Mouse (Mus musculus) midbrain, embryonic 15.5 days (tissue): ENCODE data around the gene Cdk14. TPM values are rescaled to one million over a fixed set of nuclear protein-coding genes. Genes with fewer than 3 reads are reported as not detected.

Experiments
- ATAC-seq: fragments of 200-750 bp; cut with Nextera tagmentation; replicated peaks from 2 replicates; pipeline ENCODE4 v1.8.0; 2017; ENCODE audit warnings: moderate TSS enrichment
- H3K27ac ChIP-seq: fragments of 300-500 bp; sonication (generic); 2 replicates; pipeline ENCODE4 v1.5.1; 2015; ENCODE audit warnings: mild to moderate bottlenecking, inconsistent platforms
- H3K27me3 ChIP-seq: fragments of 300-500 bp; sonication (generic); replicated peaks from 2 replicates; pipeline ENCODE4 v1.6.1; 2015; ENCODE audit warnings: inconsistent platforms
- H3K36me3 ChIP-seq: fragments of 300-500 bp; sonication (generic); replicated peaks from 2 replicates; pipeline ENCODE4 v1.6.1; 2015; ENCODE audit warnings: inconsistent platforms
- H3K4me1 ChIP-seq: fragments of 300-500 bp; sonication (generic); 2 replicates; pipeline ENCODE4 v1.6.1; 2015; ENCODE audit warnings: inconsistent platforms
- H3K4me2 ChIP-seq: fragments of 300-500 bp; sonication (generic); 2 replicates; pipeline ENCODE4 v1.6.1; 2015; ENCODE audit warnings: inconsistent platforms, mild to moderate bottlenecking, moderate library complexity
- H3K4me3 ChIP-seq: fragments of 300-500 bp; sonication (generic); 2 replicates; pipeline ENCODE4 v1.5.1; 2015; ENCODE audit warnings: mild to moderate bottlenecking, inconsistent platforms
- H3K9ac ChIP-seq: fragments of 300-500 bp; sonication (generic); 2 replicates; pipeline ENCODE4 v1.6.1; 2015; ENCODE audit warnings: mild to moderate bottlenecking, inconsistent platforms
- H3K9me3 ChIP-seq: fragments of 300-500 bp; sonication (generic); 2 replicates; pipeline ENCODE4 v1.6.1; 2016; ENCODE audit warnings: inconsistent platforms
- WGBS: fragments of 180-500 bp; shearing (Covaris S2); methylation state at CpG from one replicate; pipeline ENCODE4 v1.1.7; 2015; ENCODE audit warnings: mixed read lengths; 5-methylcytosine and 5-hydroxymethylcytosine counted together
- polyA plus RNA-seq: library from polyadenylated mRNA; unstranded; fragments of >200 nt; fragmentation: Nextera tagmentation; extraction: Ambion mirVana; gene quantifications from 2 replicates; pipeline ENCODE4 v1.2.1, GENCODE M21; 2015

Gene Cdk14
- polyA plus RNA-seq, 1 experiment from 2014 or later = 40.9 TPM

DNA sequence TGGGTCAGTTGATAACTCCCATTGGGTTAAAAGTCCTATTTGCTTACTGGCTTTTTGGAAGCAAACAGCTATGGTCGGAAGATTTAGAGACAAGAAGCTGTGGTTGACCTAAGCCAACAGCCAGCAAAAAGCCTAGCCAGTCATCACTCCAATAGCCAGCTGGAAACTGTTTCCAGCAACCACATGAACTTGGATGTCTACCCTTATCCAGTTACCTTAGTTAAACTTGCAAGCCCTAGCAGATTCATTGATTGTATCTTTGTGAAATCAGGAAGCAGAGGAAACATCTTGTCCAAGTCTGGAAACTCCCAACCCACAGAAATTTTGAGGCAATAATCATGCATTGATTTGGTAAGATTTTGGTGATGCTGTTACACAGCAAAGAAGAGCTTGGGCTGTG, 458.5 kb downstream of the Cdk14 start:
- H3K4me1 ChIP-seq = peaks cover 6% of the 10 kb centered on the region; the same call in 1 of the 2 replicates
- no peak overlapping the region for H3K27ac ChIP-seq
- no peak overlapping the region for H3K9ac ChIP-seq
- ATAC-seq = no peak; the same call in 1 of the 2 replicates
- 96% methylated on average over 1 of the region's 1 CpGs for whole genome bisulfite sequencing
- H3K4me3 ChIP-seq = no peak overlapping the region
- no peaks in the 10 kb centered on the region for H3K9me3 ChIP-seq
- no peaks in the 10 kb centered on the region for H3K36me3 ChIP-seq
- no peak overlapping the region for H3K4me2 ChIP-seq
- H3K27me3 ChIP-seq = no peaks in the 10 kb centered on the region

DNA sequence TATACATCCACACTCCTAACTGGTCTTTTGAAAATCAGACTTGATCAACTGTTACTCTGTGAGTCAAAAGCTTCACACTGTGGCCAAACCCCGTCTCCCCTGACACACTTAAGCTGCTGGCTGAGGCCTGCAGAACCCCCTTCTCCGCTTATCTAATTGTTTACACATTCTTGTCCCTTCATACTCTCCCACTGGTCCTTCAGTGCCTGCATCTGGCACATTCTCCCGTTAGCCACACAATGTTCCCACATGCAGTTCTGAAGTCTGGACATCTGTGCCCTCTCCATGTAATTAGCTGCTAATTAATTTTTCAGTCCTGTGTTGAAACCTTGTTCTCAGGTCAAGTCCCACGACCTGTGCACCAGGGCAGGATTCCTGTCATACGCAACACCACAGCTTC, 460.7 kb downstream of the Cdk14 start:
- Histone ChIP-seq H3K9me3 (no peaks in the 10 kb centered on the region), H3K36me3 (no peaks in the 10 kb centered on the region), H3K4me2 (no peak overlapping the region), H3K27me3 (no peaks in the 10 kb centered on the region), H3K4me1 (peaks cover 6% of the 10 kb centered on the region; the same call in 1 of the 2 replicates), H3K27ac (no peak overlapping the region), H3K9ac (no peak overlapping the region), H3K4me3 (no peak overlapping the region)
- no peak for ATAC-seq
- WGBS = 39% methylated on average over 5 of the region's 5 CpGs

DNA sequence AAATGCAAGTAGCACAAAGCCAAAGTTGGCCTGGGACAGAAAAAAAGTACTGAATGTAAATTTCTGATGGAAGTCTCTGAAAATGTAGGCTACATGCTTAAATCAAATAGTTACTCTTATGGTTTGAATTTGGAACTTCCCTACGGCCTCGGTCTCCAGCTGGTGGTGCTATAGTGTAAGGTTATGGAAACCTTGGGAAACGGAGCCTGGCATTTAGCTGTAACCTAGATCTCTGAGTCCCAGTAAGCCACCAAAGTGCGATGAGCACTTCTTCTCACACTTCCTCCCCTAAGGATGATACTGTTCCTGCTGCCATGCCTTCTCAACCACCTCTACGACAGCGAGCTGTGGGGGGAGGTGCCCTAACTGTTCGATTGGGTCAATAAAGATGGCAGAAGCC, 464.1 kb downstream of the Cdk14 start:
- no peak overlapping the region for H3K4me2 ChIP-seq
- no peak overlapping the region for H3K9ac ChIP-seq
- no peaks in the 10 kb centered on the region for H3K9me3 ChIP-seq
- no peaks in the 10 kb centered on the region for H3K4me1 ChIP-seq
- H3K27me3 ChIP-seq = no peaks in the 10 kb centered on the region
- H3K4me3 ChIP-seq = no peak overlapping the region
- WGBS = 82% methylated on average over 7 of the region's 7 CpGs
- H3K27ac ChIP-seq = no peak overlapping the region
- ATAC-seq = no peak
- H3K36me3 ChIP-seq = no peaks in the 10 kb centered on the region

DNA sequence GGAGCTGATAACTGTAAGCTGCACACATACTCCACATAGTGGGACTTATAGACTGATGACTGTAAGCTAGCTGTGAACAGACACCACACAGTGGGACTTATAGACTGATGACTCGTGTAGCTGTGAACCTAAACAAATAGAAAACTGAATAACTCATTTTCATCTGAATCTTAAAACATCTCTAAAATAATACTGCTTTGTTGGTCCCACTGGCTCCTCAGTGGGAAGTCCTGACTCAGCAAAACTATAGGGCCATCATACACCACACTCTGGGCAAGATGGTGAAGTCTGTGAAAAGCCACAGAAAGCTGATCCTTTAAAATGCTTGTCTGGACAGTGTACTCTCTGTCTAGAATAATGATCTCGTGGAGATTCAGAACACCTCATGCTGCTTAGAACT, 464.7 kb downstream of the Cdk14 start:
- Histone ChIP-seq H3K4me3 (no peak overlapping the region), H3K4me1 (no peaks in the 10 kb centered on the region), H3K27ac (no peak overlapping the region), H3K36me3 (no peaks in the 10 kb centered on the region), H3K4me2 (no peak overlapping the region), H3K9ac (no peak overlapping the region), H3K9me3 (no peaks in the 10 kb centered on the region), H3K27me3 (no peaks in the 10 kb centered on the region)
- ATAC-seq = no peak
- WGBS = 89% methylated on average over 2 of the region's 2 CpGs

DNA sequence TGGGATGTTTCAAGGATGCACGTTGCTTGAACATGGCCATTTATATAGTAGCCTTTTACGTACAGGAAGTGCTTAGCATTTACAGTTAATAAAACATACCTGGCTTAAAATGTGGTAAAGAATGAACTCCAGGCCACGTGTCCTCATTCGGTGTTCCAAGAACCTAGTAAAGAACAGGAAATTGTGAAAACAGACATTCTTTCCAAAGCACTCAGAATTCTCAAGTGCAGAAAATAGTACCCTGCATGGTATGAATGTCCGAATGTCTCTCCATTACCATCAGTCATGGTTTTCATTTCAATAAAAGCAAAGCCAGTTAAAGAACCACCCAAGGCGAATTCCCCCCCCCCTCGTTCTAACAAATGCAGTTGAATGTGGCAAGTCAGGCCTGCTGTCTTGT, 470.7 kb downstream of the Cdk14 start:
- Histone ChIP-seq H3K4me3 (no peak overlapping the region), H3K36me3 (no peaks in the 10 kb centered on the region), H3K9me3 (no peaks in the 10 kb centered on the region), H3K9ac (no peak overlapping the region), H3K4me1 (peaks cover 20% of the 10 kb centered on the region), H3K4me2 (no peak overlapping the region), H3K27me3 (no peaks in the 10 kb centered on the region), H3K27ac (no peak overlapping the region)
- no peak for ATAC-seq
- WGBS = 76% methylated on average over 7 of the region's 7 CpGs

DNA sequence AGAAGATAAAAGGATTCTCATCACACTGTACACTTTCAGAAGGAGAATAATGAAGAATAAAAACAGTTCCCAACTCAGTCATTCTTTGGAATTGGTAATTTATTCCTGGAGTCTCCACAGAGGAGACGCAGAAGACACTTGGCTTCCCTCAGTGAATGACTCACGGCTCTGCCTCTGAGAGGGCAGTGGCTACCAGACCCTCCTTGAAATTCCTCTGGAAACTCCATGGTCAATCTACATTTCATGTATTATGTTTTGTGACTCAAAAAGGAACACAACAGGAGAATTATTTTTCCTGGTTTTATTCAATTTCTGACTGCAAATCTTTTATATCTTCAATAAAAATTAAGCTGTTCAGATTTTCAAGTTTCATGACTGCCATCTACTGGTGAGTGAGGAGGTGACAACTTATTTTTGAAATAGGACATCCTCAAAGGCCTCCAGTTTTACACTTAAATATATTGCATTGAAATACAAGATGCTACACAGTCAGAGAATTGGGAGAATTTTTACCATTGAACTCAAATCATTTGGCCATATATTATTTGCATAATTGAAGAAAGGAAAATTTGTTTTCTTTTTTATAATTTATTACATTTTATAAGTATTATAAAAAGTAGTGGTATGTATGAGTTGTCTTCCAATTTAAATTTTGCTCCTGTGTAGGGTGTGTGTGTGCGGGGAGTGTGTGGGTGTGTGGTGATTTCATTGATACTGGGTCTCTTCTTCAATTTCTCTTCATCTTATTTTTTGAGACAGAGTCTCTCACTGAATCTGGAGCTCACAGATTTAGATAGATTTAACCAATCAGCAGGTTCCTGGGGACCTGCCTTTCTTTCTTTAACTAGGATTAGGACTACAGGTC, 471.8 kb downstream of the Cdk14 start:
- Histone ChIP-seq H3K9ac (no peak overlapping the region), H3K9me3 (no peaks in the 10 kb centered on the region), H3K36me3 (no peaks in the 10 kb centered on the region), H3K4me3 (no peak overlapping the region), H3K27ac (peak overlapping the region; percentile 53; the same call in 1 of the 2 replicates), H3K4me2 (no peak overlapping the region), H3K27me3 (no peaks in the 10 kb centered on the region), H3K4me1 (peaks cover 20% of the 10 kb centered on the region)
- ATAC-seq = peak; percentile 71
- 39% methylated on average over 3 of the region's 3 CpGs for WGBS

DNA sequence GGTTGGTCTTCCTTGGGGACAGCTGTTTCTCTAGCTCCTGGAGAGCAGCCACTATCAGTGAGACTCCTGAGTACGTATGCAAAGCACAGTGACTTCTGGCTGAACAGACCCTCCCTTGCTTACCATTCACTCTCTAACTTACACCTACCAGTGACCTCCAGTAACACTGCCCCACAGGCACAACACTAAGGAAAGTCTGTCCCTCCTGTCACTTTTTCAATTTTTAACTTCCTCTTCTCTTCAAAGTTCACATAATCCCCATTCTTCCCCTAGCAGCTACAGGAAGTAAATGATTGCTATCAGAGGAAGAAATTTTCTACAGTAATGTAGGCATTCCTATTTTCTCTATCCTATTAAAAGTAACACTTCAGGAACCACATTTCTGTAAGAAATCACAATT, 485.0 kb downstream of the Cdk14 start:
- no peak for ATAC-seq
- 67% methylated on average over 1 of the region's 1 CpGs for WGBS
- Histone ChIP-seq H3K27ac (no peak overlapping the region), H3K9ac (no peak overlapping the region), H3K4me1 (no peaks in the 10 kb centered on the region), H3K4me3 (no peak overlapping the region), H3K9me3 (no peaks in the 10 kb centered on the region), H3K27me3 (no peaks in the 10 kb centered on the region), H3K4me2 (no peak overlapping the region), H3K36me3 (no peaks in the 10 kb centered on the region)

DNA sequence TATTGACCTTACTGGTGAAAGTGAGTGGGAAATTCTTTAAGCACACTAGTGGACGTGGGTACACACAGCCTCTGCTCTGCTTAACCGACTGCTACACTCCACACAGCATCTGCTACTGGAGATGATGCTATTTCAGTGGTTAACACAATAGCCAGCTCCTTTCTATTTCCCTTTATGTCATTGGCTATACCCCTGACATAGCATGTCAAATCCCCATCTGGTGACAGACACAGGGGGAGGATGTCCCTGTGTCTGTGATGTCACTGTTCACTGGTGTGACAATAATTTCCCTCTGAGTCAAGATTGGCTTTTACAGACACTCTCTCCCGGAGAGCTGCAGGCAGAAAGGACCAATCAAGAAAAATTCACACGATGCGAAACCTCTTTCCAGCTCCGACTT, 485.6 kb downstream of the Cdk14 start:
- H3K4me1 ChIP-seq = peaks cover 6% of the 10 kb centered on the region; the same call in 1 of the 2 replicates
- H3K4me2 ChIP-seq = no peak overlapping the region
- no peaks in the 10 kb centered on the region for H3K36me3 ChIP-seq
- 75% methylated on average over 6 of the region's 6 CpGs for WGBS
- ATAC-seq = no peak
- H3K27ac ChIP-seq = no peak overlapping the region
- no peaks in the 10 kb centered on the region for H3K9me3 ChIP-seq
- no peaks in the 10 kb centered on the region for H3K27me3 ChIP-seq
- no peak overlapping the region for H3K4me3 ChIP-seq
- no peak overlapping the region for H3K9ac ChIP-seq

DNA sequence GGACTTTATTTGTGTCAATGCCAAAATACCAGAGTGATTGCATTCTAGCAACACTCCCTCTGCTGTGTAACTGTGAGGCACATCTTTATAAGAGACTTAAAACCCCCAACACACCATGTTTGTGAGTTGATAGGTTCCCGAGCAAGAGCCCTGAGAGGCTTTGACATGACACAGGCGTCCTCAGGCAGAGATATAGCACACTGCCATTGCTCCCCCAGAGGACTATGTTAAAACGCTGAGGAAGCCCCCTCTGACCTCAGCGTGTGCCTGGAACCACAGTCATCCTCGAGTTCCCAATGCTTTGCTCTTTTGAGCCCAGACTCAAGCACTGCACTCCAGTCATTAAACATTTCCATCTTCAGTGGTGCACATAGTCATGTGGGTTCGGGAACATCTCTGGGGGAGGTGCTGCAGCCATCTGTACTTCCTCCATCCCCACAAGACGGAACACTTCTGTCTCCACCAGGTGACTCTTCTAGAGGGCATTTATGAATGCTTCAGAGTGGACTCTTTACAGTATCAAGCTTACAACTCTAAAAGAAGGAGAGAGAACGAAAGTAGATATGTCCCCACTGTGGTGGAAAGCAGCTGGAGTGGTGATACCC, 488.5 kb downstream of the Cdk14 start:
- Histone ChIP-seq H3K27me3 (no peaks in the 10 kb centered on the region), H3K9ac (no peak overlapping the region), H3K4me2 (no peak overlapping the region), H3K27ac (no peak overlapping the region), H3K4me3 (no peak overlapping the region), H3K36me3 (no peaks in the 10 kb centered on the region), H3K9me3 (no peaks in the 10 kb centered on the region), H3K4me1 (peaks cover 7% of the 10 kb centered on the region; the same call in 1 of the 2 replicates)
- ATAC-seq = no peak
- 77% methylated on average over 8 of the region's 8 CpGs for WGBS

DNA sequence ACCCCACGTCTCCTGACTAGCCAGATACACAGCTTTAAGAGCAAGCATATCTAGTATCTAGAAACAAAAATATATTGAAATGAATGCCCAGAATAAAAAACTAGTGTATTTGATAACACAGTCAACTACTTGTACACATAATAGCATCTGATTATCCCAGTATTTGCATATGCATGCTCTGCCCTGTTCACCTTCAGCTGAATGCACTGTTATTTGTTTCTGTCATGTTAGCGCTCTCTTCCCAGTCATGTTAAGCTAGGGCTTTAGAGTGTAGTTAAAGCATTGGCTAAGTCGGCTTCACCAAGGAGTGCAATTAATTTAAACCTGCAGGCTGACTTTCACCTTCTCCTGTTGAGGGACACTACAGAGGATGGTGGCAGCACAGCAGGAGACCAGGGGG, 490.5 kb downstream of the Cdk14 start:
- Histone ChIP-seq H3K27ac (no peak overlapping the region), H3K27me3 (no peaks in the 10 kb centered on the region), H3K4me1 (peaks cover 7% of the 10 kb centered on the region; the same call in 1 of the 2 replicates), H3K9ac (no peak overlapping the region), H3K4me2 (no peak overlapping the region), H3K9me3 (no peaks in the 10 kb centered on the region), H3K36me3 (no peaks in the 10 kb centered on the region), H3K4me3 (no peak overlapping the region)
- WGBS = 50% methylated on average over 3 of the region's 3 CpGs
- ATAC-seq = no peak; the same call in 1 of the 2 replicates

DNA sequence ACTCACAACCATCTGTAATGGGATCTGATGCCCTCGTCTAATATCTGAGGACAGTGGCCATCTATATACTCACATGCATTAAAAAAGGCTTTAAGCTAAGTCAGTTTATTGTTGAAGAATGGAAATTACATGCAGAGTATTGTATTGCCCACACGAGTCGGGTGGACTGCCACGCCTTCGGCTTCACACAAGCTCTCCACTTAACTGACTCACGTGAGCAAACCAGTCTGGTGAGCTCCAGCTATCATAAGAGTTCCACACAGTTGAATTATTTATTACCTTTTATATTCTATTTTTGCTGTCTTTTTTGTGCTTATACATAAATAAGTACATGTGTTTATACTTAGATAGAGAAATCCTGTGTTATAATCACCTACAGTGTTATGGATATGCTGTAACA, 495.2 kb downstream of the Cdk14 start:
- Histone ChIP-seq H3K4me3 (no peak overlapping the region), H3K4me2 (no peak overlapping the region)
- 81% methylated on average over 6 of the region's 6 CpGs for WGBS

DNA sequence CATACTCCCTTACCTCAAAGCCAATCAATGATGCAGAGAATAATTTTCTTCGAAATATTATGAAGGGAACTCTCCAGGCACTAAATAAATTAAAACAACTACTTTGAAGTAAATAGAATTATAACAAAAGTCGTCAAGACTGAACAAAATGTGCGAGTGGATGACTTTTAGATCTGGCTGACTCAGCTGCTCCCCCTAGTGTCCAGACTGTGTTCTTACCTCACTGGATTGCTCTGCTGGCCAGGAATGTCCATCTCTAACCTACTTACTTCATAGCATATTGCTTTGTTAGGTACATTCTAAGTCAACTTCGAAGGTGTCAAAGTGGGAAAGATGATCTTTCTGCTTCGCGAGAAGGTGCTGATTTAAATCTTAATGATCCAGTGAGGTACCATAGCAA, 501.7 kb downstream of the Cdk14 start:
- no peak overlapping the region for H3K4me3 ChIP-seq
- whole genome bisulfite sequencing = 12% methylated on average over 6 of the region's 6 CpGs
- no peak overlapping the region for H3K9ac ChIP-seq
- no peaks in the 10 kb centered on the region for H3K27me3 ChIP-seq
- peaks cover 8% of the 10 kb centered on the region; the same call in 1 of the 2 replicates for H3K4me1 ChIP-seq
- H3K4me2 ChIP-seq = no peak overlapping the region
- 0 out of 2 replicates have a peak, but pooled peaks have one; percentile 31 for ATAC-seq
- no peaks in the 10 kb centered on the region for H3K36me3 ChIP-seq
- 0 out of 2 replicates have a peak overlapping the region, but pooled peaks have one; percentile 36 for H3K27ac ChIP-seq
- H3K9me3 ChIP-seq = no peaks in the 10 kb centered on the region

More for the DNA sequence above, 495.2 kb downstream of the Cdk14 start:
- Histone ChIP-seq H3K27ac (no peak overlapping the region), H3K9ac (no peak overlapping the region), H3K36me3 (no peaks in the 10 kb centered on the region), H3K4me1 (peaks cover 4% of the 10 kb centered on the region; the same call in 1 of the 2 replicates), H3K9me3 (no peaks in the 10 kb centered on the region), H3K27me3 (no peaks in the 10 kb centered on the region)
- ATAC-seq = no peak
